Mouse (Mus musculus): ENCODE measurements around the gene Tubb2b. TPM values are rescaled to one million over a fixed set of nuclear protein-coding genes. Genes with fewer than 3 reads are reported as not detected.
A peak's percentile ranks its signal among the peaks of the same experiment; 100 is the strongest.

Gene Tubb2b
- polyA plus RNA-seq, 1 experiment from 2014 or later: 758 TPM

DNA sequence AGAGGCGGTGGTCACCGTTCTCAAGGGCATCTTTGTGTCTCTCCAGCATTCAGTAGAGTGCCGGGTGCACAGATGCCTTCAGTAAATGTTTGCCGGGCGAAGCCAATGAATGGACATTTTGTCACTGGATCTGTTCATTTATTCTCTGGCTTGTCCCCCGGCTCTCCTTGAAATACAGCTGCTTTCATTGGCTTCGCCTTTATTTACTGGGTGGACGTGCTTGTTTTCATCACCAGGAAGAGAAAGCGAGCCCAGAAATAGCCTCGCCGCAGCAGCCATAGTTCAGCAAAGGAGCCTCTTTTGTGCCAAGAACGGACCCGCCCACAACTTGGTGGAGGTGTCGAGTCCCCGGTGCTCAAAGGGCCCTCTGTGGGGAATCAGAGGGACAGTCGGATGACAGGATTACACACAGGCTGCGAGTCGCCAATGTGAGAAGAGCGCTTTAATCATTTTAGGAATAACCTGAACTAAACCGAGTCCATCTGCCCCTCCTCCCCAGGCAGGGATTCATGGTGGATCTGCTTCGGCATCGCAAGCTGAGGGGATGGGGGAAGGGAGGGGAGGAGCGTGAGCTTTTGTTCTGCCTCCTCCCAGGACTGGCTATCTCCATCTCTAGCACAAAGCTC lies 18.6 kb upstream of the Tubb2b start:
- Histone ChIP-seq H3K27ac (replicated peaks; ENCODE audit: low read depth, low read length) (peak overlapping the region; percentile 97), H3K36me3 (ENCODE audit: control insufficient read depth, insufficient read depth, low read length) (no peaks in the 10 kb centered on the region), H3K4me1 (ENCODE audit: control insufficient read depth, insufficient read depth, low read length) (peaks cover 30% of the 10 kb centered on the region), H3K9ac (replicated peaks; ENCODE audit: low read length) (peak overlapping the region; percentile 60), H3K9me3 (ENCODE audit: control insufficient read depth, low read length) (no peaks in the 10 kb centered on the region), H3K4me3 (replicated peaks; ENCODE audit: low read depth, low read length) (peak overlapping the region; percentile 32), H3K27me3 (ENCODE audit: control insufficient read depth, insufficient read depth, low read length) (no peaks in the 10 kb centered on the region), H3K4me2 (ENCODE audit: low read length) (peak overlapping the region; percentile 60)
- DNase-seq (peak; percentile 94), ATAC-seq (ENCODE audit: low FRiP score, low TSS enrichment) (peak; percentile 91)
- WGBS: under 1% methylated on average over 23 of the region's 23 CpGs

DNA sequence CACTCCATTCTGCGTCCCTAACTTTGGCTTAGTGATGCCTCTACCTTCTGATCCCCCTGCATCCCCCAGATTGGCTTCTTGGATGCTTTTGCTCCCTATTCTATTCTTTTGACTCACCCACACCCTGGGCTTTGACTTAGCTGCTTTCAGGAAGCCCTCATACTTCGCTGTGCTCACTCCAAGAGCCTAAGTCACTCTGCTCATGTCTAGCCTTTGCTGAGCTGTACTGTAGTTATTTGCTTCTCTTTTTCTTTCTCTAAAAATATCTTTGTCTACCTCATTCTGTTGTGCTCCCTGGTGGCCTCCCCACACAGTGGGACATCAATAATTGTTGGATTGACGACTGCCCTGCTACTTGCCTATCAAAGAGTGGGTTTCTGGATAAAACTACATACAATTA lies 17.9 kb upstream of the Tubb2b start:
- H3K27ac ChIP-seq (replicated peaks; ENCODE audit: low read depth, low read length): peak overlapping the region; percentile 97
- H3K36me3 ChIP-seq (ENCODE audit: control insufficient read depth, insufficient read depth, low read length): no peaks in the 10 kb centered on the region
- no peaks in the 10 kb centered on the region for H3K9me3 ChIP-seq (ENCODE audit: control insufficient read depth, low read length)
- H3K9ac ChIP-seq (replicated peaks; ENCODE audit: low read length): peak overlapping the region; percentile 60
- no peaks in the 10 kb centered on the region for H3K27me3 ChIP-seq (ENCODE audit: control insufficient read depth, insufficient read depth, low read length)
- DNase-seq (no peak), ATAC-seq (ENCODE audit: low FRiP score, low TSS enrichment) (peak; percentile 4; the same call in 1 of the 2 replicates)
- peak overlapping the region; percentile 60 for H3K4me2 ChIP-seq (ENCODE audit: low read length)
- H3K4me3 ChIP-seq (replicated peaks; ENCODE audit: low read depth, low read length): peak overlapping the region; percentile 32
- peaks cover 34% of the 10 kb centered on the region for H3K4me1 ChIP-seq (ENCODE audit: control insufficient read depth, insufficient read depth, low read length)
- WGBS: 32% methylated on average over 3 of the region's 3 CpGs

DNA sequence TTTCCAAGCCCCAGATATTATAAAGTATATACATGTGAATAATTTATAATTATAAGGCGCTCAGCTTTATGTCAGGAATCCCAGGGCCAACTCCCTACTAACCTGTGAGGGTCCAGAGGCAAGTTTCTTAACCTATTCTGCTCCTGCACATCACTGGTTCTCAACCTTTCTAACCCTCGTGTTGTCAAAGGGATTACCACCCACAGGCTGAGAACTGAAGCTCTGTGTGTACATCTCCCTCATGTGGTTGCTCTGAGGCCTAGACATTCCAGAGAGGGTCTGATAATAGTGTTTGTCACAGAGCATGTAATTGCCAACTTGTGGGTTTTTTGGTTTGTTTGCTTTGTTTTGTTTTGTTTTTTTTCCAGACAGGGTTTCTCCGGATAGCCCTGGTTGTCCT lies 16.6 kb upstream of the Tubb2b start:
- Histone ChIP-seq H3K27me3 (ENCODE audit: control insufficient read depth, insufficient read depth, low read length) (no peaks in the 10 kb centered on the region), H3K4me1 (ENCODE audit: control insufficient read depth, insufficient read depth, low read length) (peaks cover 34% of the 10 kb centered on the region), H3K9ac (replicated peaks; ENCODE audit: low read length) (no peak overlapping the region), H3K9me3 (ENCODE audit: control insufficient read depth, low read length) (no peaks in the 10 kb centered on the region), H3K4me3 (replicated peaks; ENCODE audit: low read depth, low read length) (no peak overlapping the region), H3K27ac (replicated peaks; ENCODE audit: low read depth, low read length) (peak overlapping the region; percentile 97; the same call in 1 of the 2 replicates), H3K4me2 (ENCODE audit: low read length) (no peak overlapping the region), H3K36me3 (ENCODE audit: control insufficient read depth, insufficient read depth, low read length) (no peaks in the 10 kb centered on the region)
- no peak for ATAC-seq (ENCODE audit: low FRiP score, low TSS enrichment)
- peak; percentile 18 for DNase-seq
- WGBS: 47% methylated on average over 3 of the region's 3 CpGs

DNA sequence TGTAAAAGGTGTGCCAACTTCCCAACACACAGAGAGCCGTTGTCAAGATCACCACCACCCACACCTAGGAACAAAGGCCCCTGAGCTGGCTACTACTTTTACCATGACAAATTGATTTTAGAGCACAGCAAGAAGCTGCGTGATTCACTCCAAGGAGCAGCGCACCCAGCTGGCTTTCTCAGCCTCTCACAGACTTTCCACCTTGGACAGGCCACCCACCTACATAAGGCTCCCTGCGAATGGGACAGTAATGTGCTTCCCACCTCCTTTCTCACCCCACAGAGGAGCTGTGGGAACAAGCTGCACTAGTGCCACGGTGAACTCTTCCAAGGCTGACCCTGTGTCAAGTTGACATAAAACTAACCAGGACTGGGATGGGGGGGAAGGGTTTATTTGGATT lies 13.1 kb upstream of the Tubb2b start:
- H3K27ac ChIP-seq (replicated peaks; ENCODE audit: low read depth, low read length): peak overlapping the region; percentile 37; the same call in 1 of the 2 replicates
- no peak overlapping the region for H3K9ac ChIP-seq (replicated peaks; ENCODE audit: low read length)
- WGBS: 22% methylated on average over 5 of the region's 5 CpGs

DNA sequence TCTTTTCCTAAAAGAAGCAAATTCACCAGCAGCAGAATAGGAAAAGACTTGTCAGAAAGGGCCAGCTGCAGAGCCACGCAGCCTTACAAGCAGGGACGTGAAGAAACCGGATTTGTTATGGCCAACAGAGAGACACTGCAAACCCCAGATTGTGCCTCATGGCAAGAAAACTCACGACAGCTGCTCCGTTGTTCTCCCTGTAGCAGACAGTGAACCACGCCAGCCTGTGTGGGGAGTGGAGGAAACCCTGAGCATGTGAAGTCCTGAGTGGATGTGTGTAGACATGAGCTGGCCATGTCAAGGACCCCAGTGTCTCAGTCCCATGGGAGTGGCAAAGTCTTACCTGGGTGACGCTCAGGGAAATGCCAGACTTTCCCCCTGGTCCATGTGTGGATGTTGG lies 6.3 kb upstream of the Tubb2b start:
- DNase-seq: peak; percentile 71
- H3K4me2 ChIP-seq (ENCODE audit: low read length): peak overlapping the region; percentile 17; the same call in 1 of the 2 replicates

More for the DNA sequence above, 13.1 kb upstream of the Tubb2b start:
- Histone ChIP-seq H3K27me3 (ENCODE audit: control insufficient read depth, insufficient read depth, low read length) (no peaks in the 10 kb centered on the region), H3K9me3 (ENCODE audit: control insufficient read depth, low read length) (no peaks in the 10 kb centered on the region), H3K4me2 (ENCODE audit: low read length) (no peak overlapping the region), H3K36me3 (ENCODE audit: control insufficient read depth, insufficient read depth, low read length) (no peaks in the 10 kb centered on the region), H3K4me3 (replicated peaks; ENCODE audit: low read depth, low read length) (no peak overlapping the region), H3K4me1 (ENCODE audit: control insufficient read depth, insufficient read depth, low read length) (peaks cover 18% of the 10 kb centered on the region)
- no peak for DNase-seq
- no peak for ATAC-seq (ENCODE audit: low FRiP score, low TSS enrichment)

DNA sequence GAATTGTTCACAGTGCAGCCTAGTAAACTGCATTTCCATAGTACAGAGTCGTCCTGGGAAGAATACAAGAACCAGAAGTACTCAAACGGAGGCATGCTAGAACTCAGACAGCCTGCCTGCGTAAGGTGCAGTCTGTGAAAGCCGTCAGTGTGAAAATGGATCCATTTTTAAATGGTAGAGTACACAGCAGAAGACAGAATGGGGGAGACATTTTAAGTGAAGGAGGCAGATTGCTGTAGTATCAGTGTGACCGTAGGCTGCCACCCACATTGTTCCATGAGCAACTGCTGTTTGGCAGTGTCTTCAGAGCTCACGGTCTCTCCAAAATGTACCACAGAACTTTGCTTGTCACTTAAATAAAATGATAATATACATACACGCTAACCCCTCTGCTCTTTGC lies 4.0 kb upstream of the Tubb2b start:
- Histone ChIP-seq H3K4me1 (ENCODE audit: control insufficient read depth, insufficient read depth, low read length) (peaks cover 36% of the 10 kb centered on the region), H3K27me3 (ENCODE audit: control insufficient read depth, insufficient read depth, low read length) (no peaks in the 10 kb centered on the region), H3K9ac (replicated peaks; ENCODE audit: low read length) (peak overlapping the region; percentile 76), H3K9me3 (ENCODE audit: control insufficient read depth, low read length) (no peaks in the 10 kb centered on the region), H3K4me2 (ENCODE audit: low read length) (peak overlapping the region; percentile 88), H3K27ac (replicated peaks; ENCODE audit: low read depth, low read length) (peak overlapping the region; percentile 98), H3K36me3 (ENCODE audit: control insufficient read depth, insufficient read depth, low read length) (no peaks in the 10 kb centered on the region), H3K4me3 (replicated peaks; ENCODE audit: low read depth, low read length) (peak overlapping the region; percentile 93)
- ATAC-seq (ENCODE audit: low FRiP score, low TSS enrichment) (no peak), DNase-seq (peak; percentile 56)
- 11% methylated on average over 7 of the region's 7 CpGs for WGBS

More for the DNA sequence above, 6.3 kb upstream of the Tubb2b start:
- peak overlapping the region; percentile 34; the same call in 1 of the 2 replicates for H3K9ac ChIP-seq (replicated peaks; ENCODE audit: low read length)
- no peaks in the 10 kb centered on the region for H3K36me3 ChIP-seq (ENCODE audit: control insufficient read depth, insufficient read depth, low read length)
- peaks cover 36% of the 10 kb centered on the region for H3K4me1 ChIP-seq (ENCODE audit: control insufficient read depth, insufficient read depth, low read length)
- WGBS: 28% methylated on average over 7 of the region's 7 CpGs
- H3K27me3 ChIP-seq (ENCODE audit: control insufficient read depth, insufficient read depth, low read length): no peaks in the 10 kb centered on the region
- no peak overlapping the region for H3K4me3 ChIP-seq (replicated peaks; ENCODE audit: low read depth, low read length)
- H3K27ac ChIP-seq (replicated peaks; ENCODE audit: low read depth, low read length): peak overlapping the region; percentile 98
- H3K9me3 ChIP-seq (ENCODE audit: control insufficient read depth, low read length): no peaks in the 10 kb centered on the region
- no peak for ATAC-seq (ENCODE audit: low FRiP score, low TSS enrichment)

DNA sequence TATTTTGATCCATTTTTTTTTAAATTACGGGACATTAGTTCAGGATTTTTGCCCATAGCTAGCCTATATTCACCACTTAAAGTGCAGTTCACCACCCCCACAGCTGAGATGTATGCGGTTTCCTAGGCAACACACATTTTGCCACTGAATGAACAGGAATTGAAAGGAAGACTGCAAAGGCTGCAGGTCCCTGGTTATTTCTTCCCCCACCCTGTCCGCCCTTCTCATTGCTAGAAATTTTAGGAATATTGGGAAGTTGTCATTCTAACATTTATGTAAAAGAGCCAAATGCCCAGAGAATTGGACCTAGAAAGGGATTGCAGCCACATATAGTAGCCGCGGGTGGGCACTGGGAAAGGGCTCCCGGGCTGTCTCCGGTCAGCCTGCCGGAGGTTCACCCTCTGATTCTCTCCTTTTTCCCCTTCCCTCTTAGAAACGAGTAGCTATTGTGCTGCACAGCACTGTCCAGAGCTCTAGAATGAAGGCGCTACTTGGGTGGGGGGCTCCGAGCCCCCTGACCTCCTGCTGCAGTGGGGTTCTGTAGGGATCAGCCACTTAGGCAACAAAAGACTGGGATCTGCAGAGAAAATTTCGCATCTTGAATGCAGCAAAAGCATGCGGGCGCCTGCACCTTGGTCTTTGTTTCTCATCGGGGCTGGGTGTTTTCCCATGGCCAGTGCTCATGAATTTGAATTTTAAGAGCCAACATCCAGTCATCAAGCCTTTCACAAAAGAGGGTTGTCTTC lies 3.2 kb upstream of the Tubb2b start:
- WGBS: under 1% methylated on average over 15 of the region's 15 CpGs
- peak overlapping the region; percentile 93 for H3K4me3 ChIP-seq (replicated peaks; ENCODE audit: low read depth, low read length)
- H3K4me1 ChIP-seq (ENCODE audit: control insufficient read depth, insufficient read depth, low read length): peaks cover 36% of the 10 kb centered on the region
- H3K9ac ChIP-seq (replicated peaks; ENCODE audit: low read length): peak overlapping the region; percentile 76
- H3K9me3 ChIP-seq (ENCODE audit: control insufficient read depth, low read length): no peaks in the 10 kb centered on the region
- H3K4me2 ChIP-seq (ENCODE audit: low read length): peak overlapping the region; percentile 88
- no peak for ATAC-seq (ENCODE audit: low FRiP score, low TSS enrichment)
- peak; percentile 90 for DNase-seq
- H3K27me3 ChIP-seq (ENCODE audit: control insufficient read depth, insufficient read depth, low read length): no peaks in the 10 kb centered on the region
- H3K36me3 ChIP-seq (ENCODE audit: control insufficient read depth, insufficient read depth, low read length): peaks cover 6% of the 10 kb centered on the region; the same call in 1 of the 2 replicates
- H3K27ac ChIP-seq (replicated peaks; ENCODE audit: low read depth, low read length): peak overlapping the region; percentile 98

DNA sequence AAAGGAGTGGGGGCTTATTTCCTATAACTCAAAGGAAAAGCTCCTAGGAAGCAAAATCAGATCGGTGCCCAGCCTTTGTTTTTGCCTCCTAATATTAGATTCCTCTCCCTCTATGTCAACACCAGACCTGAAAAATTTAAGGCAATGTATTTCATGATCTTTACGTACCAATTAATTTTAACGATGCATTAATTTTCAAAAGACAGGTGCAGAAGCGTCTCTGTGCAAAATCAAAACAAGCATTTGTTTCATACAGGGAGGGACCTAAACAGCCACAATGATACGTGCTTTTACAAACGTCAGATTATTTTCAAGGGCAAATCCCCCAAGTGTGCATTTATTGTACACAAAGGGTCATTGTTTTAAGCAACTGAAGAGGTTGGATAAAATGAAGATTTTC lies 2.6 kb upstream of the Tubb2b start:
- peak overlapping the region; percentile 88 for H3K4me2 ChIP-seq (ENCODE audit: low read length)
- no peak for ATAC-seq (ENCODE audit: low FRiP score, low TSS enrichment)
- H3K9me3 ChIP-seq (ENCODE audit: control insufficient read depth, low read length): no peaks in the 10 kb centered on the region
- no peaks in the 10 kb centered on the region for H3K27me3 ChIP-seq (ENCODE audit: control insufficient read depth, insufficient read depth, low read length)
- H3K4me1 ChIP-seq (ENCODE audit: control insufficient read depth, insufficient read depth, low read length): peaks cover 36% of the 10 kb centered on the region
- 3% methylated on average over 6 of the region's 6 CpGs for WGBS
- H3K4me3 ChIP-seq (replicated peaks; ENCODE audit: low read depth, low read length): peak overlapping the region; percentile 93
- H3K36me3 ChIP-seq (ENCODE audit: control insufficient read depth, insufficient read depth, low read length): peaks cover 10% of the 10 kb centered on the region; the same call in 1 of the 2 replicates
- H3K27ac ChIP-seq (replicated peaks; ENCODE audit: low read depth, low read length): peak overlapping the region; percentile 98
- no peak for DNase-seq
- H3K9ac ChIP-seq (replicated peaks; ENCODE audit: low read length): peak overlapping the region; percentile 76

All from midbrain, embryonic 14.5 days (tissue).